Mouse (Mus musculus): ENCODE results near the gene Tmem106c. TPM values are rescaled to one million over a fixed set of nuclear protein-coding genes. Genes with fewer than 3 reads are reported as not detected.

Tmem106c gene
- polyA plus RNA-seq, 1 experiment, result 11.5 TPM

GRCm38 (mm10) chr15:97965311-97966045, 1.5 kb downstream of the Tmem106c start:
- no peak overlapping the region for H3K4me3 ChIP-seq

GRCm38 (mm10) chr15:97970299-97970698, 6.3 kb downstream of the Tmem106c start:
- Histone ChIP-seq H3K36me3 (ENCODE audit: control insufficient read depth, insufficient read depth) (no peaks in the 10 kb centered on the region), H3K79me2 (ENCODE audit: control insufficient read depth, insufficient read depth) (no peaks in the 10 kb centered on the region), H3K4me2 (ENCODE audit: low read depth) (no peak overlapping the region), H3K4me3 (no peak overlapping the region), H3K27me3 (ENCODE audit: control insufficient read depth, insufficient read depth, insufficient read length) (peaks cover 46% of the 10 kb centered on the region), H3ac (ENCODE audit: control insufficient read depth, insufficient read length) (no peak overlapping the region)
- no peak for TF ChIP-seq POLR2AphosphoS2 (IDR thresholded peaks at IDR 0.05; ENCODE audit: insufficient read length, low read depth)
- no peak for TF ChIP-seq MAX (IDR thresholded peaks at IDR 0.05; ENCODE audit: low read depth)
- no peak for TF ChIP-seq MYOG (IDR thresholded peaks at IDR 0.05; ENCODE audit: control insufficient read depth in 1 of 3, insufficient read depth in 1 of 3, insufficient read length in 2 of 3, low read depth in 2 of 3)
- no peak for TF ChIP-seq USF1 (IDR thresholded peaks at IDR 0.05; ENCODE audit: low read depth)
- no peak for TF ChIP-seq E2F4 (IDR thresholded peaks at IDR 0.05; ENCODE audit: insufficient read depth)
- no peak for TF ChIP-seq CEBPB (IDR thresholded peaks at IDR 0.05; ENCODE audit: insufficient read depth, poor library complexity, severe bottlenecking)
- TF ChIP-seq POLR2A (IDR thresholded peaks at IDR 0.05; ENCODE audit: insufficient read length, low read depth), result no peak
- no peak for TF ChIP-seq TCF3 (IDR thresholded peaks at IDR 0.05; ENCODE audit: insufficient read length, low read depth)
- no peak for TF ChIP-seq MYOD1 (IDR thresholded peaks at IDR 0.05; ENCODE audit: control insufficient read depth in 1 of 3, insufficient read length in 2 of 3, low read depth in 2 of 3)
- TF ChIP-seq REST (IDR thresholded peaks at IDR 0.05; ENCODE audit: insufficient read depth, insufficient read length), result no peak

More at GRCm38 (mm10) chr15:97965311-97966045, 1.5 kb downstream of the Tmem106c start:
- Histone ChIP-seq H3ac (ENCODE audit: control insufficient read depth, insufficient read length) (no peak overlapping the region), H3K79me2 (ENCODE audit: control insufficient read depth, insufficient read depth) (no peaks in the 10 kb centered on the region), H3K36me3 (ENCODE audit: control insufficient read depth, insufficient read depth) (no peaks in the 10 kb centered on the region), H3K27me3 (ENCODE audit: control insufficient read depth, insufficient read depth, insufficient read length) (peaks cover 13% of the 10 kb centered on the region), H3K4me2 (ENCODE audit: low read depth) (no peak overlapping the region)
- TF ChIP-seq USF1 (IDR thresholded peaks at IDR 0.05; ENCODE audit: low read depth), result no peak
- TF ChIP-seq MYOG (IDR thresholded peaks at IDR 0.05; ENCODE audit: control insufficient read depth in 1 of 3, insufficient read depth in 1 of 3, insufficient read length in 2 of 3, low read depth in 2 of 3), result no peak
- no peak for TF ChIP-seq MYOD1 (IDR thresholded peaks at IDR 0.05; ENCODE audit: control insufficient read depth in 1 of 3, insufficient read length in 2 of 3, low read depth in 2 of 3)
- TF ChIP-seq CEBPB (IDR thresholded peaks at IDR 0.05; ENCODE audit: insufficient read depth, poor library complexity, severe bottlenecking), result no peak
- TF ChIP-seq POLR2A (IDR thresholded peaks at IDR 0.05; ENCODE audit: insufficient read length, low read depth), result no peak
- no peak for TF ChIP-seq MAX (IDR thresholded peaks at IDR 0.05; ENCODE audit: low read depth)
- no peak for TF ChIP-seq TCF3 (IDR thresholded peaks at IDR 0.05; ENCODE audit: insufficient read length, low read depth)
- TF ChIP-seq TCF12 (IDR thresholded peaks at IDR 0.05; ENCODE audit: insufficient read depth, poor library complexity, severe bottlenecking), result no peak
- no peak for TF ChIP-seq REST (IDR thresholded peaks at IDR 0.05; ENCODE audit: insufficient read depth, insufficient read length)
- TF ChIP-seq SRF (IDR thresholded peaks at IDR 0.05; ENCODE audit: control insufficient read depth, insufficient read length, low read depth), result no peak

- Histone ChIP-seq H3ac (ENCODE audit: control insufficient read depth, insufficient read length) (no peak overlapping the region), H3K27me3 (ENCODE audit: control insufficient read depth, insufficient read depth, insufficient read length) (peaks cover 60% of the 10 kb centered on the region), H3K79me2 (ENCODE audit: control insufficient read depth, insufficient read depth) (no peaks in the 10 kb centered on the region), H3K4me2 (ENCODE audit: low read depth) (no peak overlapping the region), H3K36me3 (ENCODE audit: control insufficient read depth, insufficient read depth) (no peaks in the 10 kb centered on the region), H3K4me3 (no peak overlapping the region)
- TF ChIP-seq MYOG (IDR thresholded peaks at IDR 0.05; ENCODE audit: control insufficient read depth in 1 of 3, insufficient read depth in 1 of 3, insufficient read length in 2 of 3, low read depth in 2 of 3) (no peak), POLR2A (IDR thresholded peaks at IDR 0.05; ENCODE audit: insufficient read length, low read depth) (no peak)
Measured at GRCm38 (mm10) chr15:97972580-97972979, 8.6 kb downstream of the Tmem106c start.

GRCm38 (mm10) chr15:97973248-97974005, 9.4 kb downstream of the Tmem106c start:
- H3K4me2 ChIP-seq (ENCODE audit: low read depth), result no peak overlapping the region
- peaks cover 60% of the 10 kb centered on the region for H3K27me3 ChIP-seq (ENCODE audit: control insufficient read depth, insufficient read depth, insufficient read length)
- no peak overlapping the region for H3K4me3 ChIP-seq
- H3ac ChIP-seq (ENCODE audit: control insufficient read depth, insufficient read length), result no peak overlapping the region
- H3K36me3 ChIP-seq (ENCODE audit: control insufficient read depth, insufficient read depth), result no peaks in the 10 kb centered on the region
- no peaks in the 10 kb centered on the region for H3K79me2 ChIP-seq (ENCODE audit: control insufficient read depth, insufficient read depth)
- TF ChIP-seq TCF3 (IDR thresholded peaks at IDR 0.05; ENCODE audit: insufficient read length, low read depth), result no peak
- TF ChIP-seq POLR2AphosphoS2 (IDR thresholded peaks at IDR 0.05; ENCODE audit: insufficient read length, low read depth), result no peak
- no peak for TF ChIP-seq TCF12 (IDR thresholded peaks at IDR 0.05; ENCODE audit: insufficient read depth, poor library complexity, severe bottlenecking)
- TF ChIP-seq CEBPB (IDR thresholded peaks at IDR 0.05; ENCODE audit: insufficient read depth, poor library complexity, severe bottlenecking), result no peak
- TF ChIP-seq SRF (IDR thresholded peaks at IDR 0.05; ENCODE audit: control insufficient read depth, insufficient read length, low read depth), result no peak
- no peak for TF ChIP-seq REST (IDR thresholded peaks at IDR 0.05; ENCODE audit: insufficient read depth, insufficient read length)

GRCm38 (mm10) chr15:97981560-97981959, 17.6 kb downstream of the Tmem106c start:
- no peak overlapping the region for H3K4me2 ChIP-seq (ENCODE audit: low read depth)
- H3ac ChIP-seq (ENCODE audit: control insufficient read depth, insufficient read length), result no peak overlapping the region
- H3K36me3 ChIP-seq (ENCODE audit: control insufficient read depth, insufficient read depth), result no peaks in the 10 kb centered on the region
- no peak overlapping the region for H3K4me3 ChIP-seq
- no peak for TF ChIP-seq TCF3 (IDR thresholded peaks at IDR 0.05; ENCODE audit: insufficient read length, low read depth)
- TF ChIP-seq SRF (IDR thresholded peaks at IDR 0.05; ENCODE audit: control insufficient read depth, insufficient read length, low read depth), result no peak
- no peak for TF ChIP-seq MAX (IDR thresholded peaks at IDR 0.05; ENCODE audit: low read depth)
- no peak for TF ChIP-seq USF1 (IDR thresholded peaks at IDR 0.05; ENCODE audit: low read depth)
- no peak for TF ChIP-seq MYOD1 (IDR thresholded peaks at IDR 0.05; ENCODE audit: control insufficient read depth in 1 of 3, insufficient read length in 2 of 3, low read depth in 2 of 3)
- peaks cover 69% of the 10 kb centered on the region for H3K27me3 ChIP-seq (ENCODE audit: control insufficient read depth, insufficient read depth, insufficient read length)
- H3K79me2 ChIP-seq (ENCODE audit: control insufficient read depth, insufficient read depth), result no peaks in the 10 kb centered on the region
